Mouse (Mus musculus) small intestine, adult 2 months (tissue): ENCODE data around the gene Tbx1. TPM values are rescaled to one million over a fixed set of nuclear protein-coding genes. Genes with fewer than 3 reads are reported as not detected.

Source experiments
- H3K27ac ChIP-seq: fragments of 200-500 bp; 2 replicates; pipeline ENCODE4 v1.5.1; 2012; ENCODE audit warnings: low read depth, low read length, control low read depth, inconsistent platforms; ENCODE audit not compliant: insufficient read depth
- H3K27me3 ChIP-seq: fragments of 200-500 bp; 2 replicates; pipeline ENCODE4 v1.6.1; 2012; ENCODE audit warnings: mild to moderate bottlenecking, moderate library complexity, low read length, inconsistent platforms; ENCODE audit not compliant: control insufficient read depth, insufficient read depth
- H3K36me3 ChIP-seq: fragments of 200-500 bp; 2 replicates; pipeline ENCODE4 v1.6.1; 2012; ENCODE audit warnings: mild to moderate bottlenecking, low read length, control low read depth, inconsistent platforms; ENCODE audit not compliant: control insufficient read depth, insufficient read depth
- H3K4me1 ChIP-seq: fragments of 200-500 bp; 2 replicates; pipeline ENCODE4 v1.6.1; 2012; ENCODE audit warnings: low read length, inconsistent platforms, mixed read lengths; ENCODE audit not compliant: control insufficient read depth, insufficient read depth, insufficient read length
- H3K4me3 ChIP-seq: fragments of 200-500 bp; 2 replicates; pipeline ENCODE4 v1.5.1; 2012; ENCODE audit warnings: low read depth, mild to moderate bottlenecking, control low read depth, inconsistent platforms, low read length, moderate library complexity
- CTCF ChIP-seq: fragments of 200-500 bp; IDR thresholded peaks from 2 replicates; pipeline ENCODE4 v1.5.1; 2012; ENCODE audit warnings: low read depth, mild to moderate bottlenecking, control low read depth, inconsistent platforms, low read length, moderate library complexity, mixed read lengths; ENCODE audit not compliant: insufficient replicate concordance, insufficient read length; ENCODE audit errors: extremely low read depth
- POLR2A ChIP-seq: fragments of 200-500 bp; IDR thresholded peaks from 2 replicates; pipeline ENCODE4 v1.6.1; 2012; ENCODE audit warnings: low read depth, mild to moderate bottlenecking, control low read depth, inconsistent platforms, low read length, moderate library complexity
- WGBS: fragments of 180-500 bp; shearing (Covaris S2); methylation state at CpG from one replicate; pipeline ENCODE4 v1.1.7; 2018; 5-methylcytosine and 5-hydroxymethylcytosine counted together
- polyA plus RNA-seq: library from polyadenylated mRNA; depleted of rRNA; stranded (reverse); fragments of >200 nt; gene quantifications from 2 replicates; pipeline ENCODE4 v1.2.3, GENCODE M21; 2012

Gene Tbx1
- polyA plus RNA-seq, 1 experiment: 8.3 TPM

- Histone ChIP-seq H3K27ac (peak within 1 kb of the TSS; percentile 97), H3K4me3 (peak within 1 kb of the TSS; percentile 95), H3K4me1 (peaks cover 12% of the 10 kb centered on the region), H3K36me3 (peaks cover 59% of the 10 kb centered on the region), H3K27me3 (no peaks in the 10 kb centered on the region; the same call in 1 of the 2 replicates)
- WGBS: under 1% methylated on average over 65 of the region's 65 CpGs
- peak; percentile 89 for TF ChIP-seq CTCF
- no peak for TF ChIP-seq POLR2A
Observed at GRCm38 (mm10) chr16:18626376-18626878, 36.0 kb upstream of the Tbx1 start, which contains the start of gene Gm49601. Gene Gm49601, minus strand, starts transcription at chr16:18626427.

- Histone ChIP-seq H3K27me3 (no peaks in the 10 kb centered on the region; the same call in 1 of the 2 replicates), H3K4me1 (peaks cover 13% of the 10 kb centered on the region), H3K4me3 (peak overlapping the region; percentile 95), H3K27ac (no peak overlapping the region), H3K36me3 (peaks cover 65% of the 10 kb centered on the region)
- 39% methylated on average over 26 of the region's 26 CpGs for WGBS
- TF ChIP-seq POLR2A (no peak; the same call in 1 of the 2 replicates), CTCF (no peak)
Observed at GRCm38 (mm10) chr16:18625791-18626311, 35.4 kb upstream of the Tbx1 start.

- peaks cover 13% of the 10 kb centered on the region for H3K4me1 ChIP-seq
- no peaks in the 10 kb centered on the region; the same call in 1 of the 2 replicates for H3K27me3 ChIP-seq
- peaks cover 73% of the 10 kb centered on the region for H3K36me3 ChIP-seq
- H3K4me3 ChIP-seq: no peak overlapping the region
- WGBS: 83% methylated on average over 14 of the region's 14 CpGs
- no peak overlapping the region for H3K27ac ChIP-seq
- TF ChIP-seq CTCF: no peak
- TF ChIP-seq POLR2A: no peak
Observed at GRCm38 (mm10) chr16:18625097-18625496, 34.6 kb upstream of the Tbx1 start.

- Histone ChIP-seq H3K4me1 (peaks cover 13% of the 10 kb centered on the region), H3K27me3 (no peaks in the 10 kb centered on the region; the same call in 1 of the 2 replicates), H3K4me3 (no peak overlapping the region), H3K27ac (no peak overlapping the region), H3K36me3 (peaks cover 76% of the 10 kb centered on the region)
- 80% methylated on average over 15 of the region's 15 CpGs for WGBS
- TF ChIP-seq CTCF: no peak
- TF ChIP-seq POLR2A: no peak
Observed at GRCm38 (mm10) chr16:18624641-18625040, 34.2 kb upstream of the Tbx1 start.

- peaks cover 13% of the 10 kb centered on the region for H3K4me1 ChIP-seq
- H3K27me3 ChIP-seq: no peaks in the 10 kb centered on the region; the same call in 1 of the 2 replicates
- WGBS: 78% methylated on average over 15 of the region's 15 CpGs
Observed at GRCm38 (mm10) chr16:18623751-18624540, 33.5 kb upstream of the Tbx1 start.

GRCm38 (mm10) chr16:18622916-18623750 lies 32.7 kb upstream of the Tbx1 start:
- 83% methylated on average over 29 of the region's 29 CpGs for WGBS
- TF ChIP-seq POLR2A: no peak
- no peak for TF ChIP-seq CTCF
- H3K4me1 ChIP-seq: peaks cover 15% of the 10 kb centered on the region
- H3K27ac ChIP-seq: no peak overlapping the region
- H3K4me3 ChIP-seq: no peak overlapping the region
- H3K27me3 ChIP-seq: no peaks in the 10 kb centered on the region; the same call in 1 of the 2 replicates
- peaks cover 73% of the 10 kb centered on the region for H3K36me3 ChIP-seq

More at GRCm38 (mm10) chr16:18623751-18624540, 33.5 kb upstream of the Tbx1 start:
- no peak overlapping the region for H3K27ac ChIP-seq
- TF ChIP-seq CTCF: no peak
- TF ChIP-seq POLR2A: no peak
- H3K4me3 ChIP-seq: no peak overlapping the region
- peaks cover 76% of the 10 kb centered on the region for H3K36me3 ChIP-seq
